Mouse (Mus musculus): Measurements from ENCODE around the gene Zzef1. TPM values are rescaled to one million over a fixed set of nuclear protein-coding genes. Genes with fewer than 3 reads are reported as not detected.

The Zzef1 gene
- polyA plus RNA-seq, 1 experiment: 10.7 TPM

DNA sequence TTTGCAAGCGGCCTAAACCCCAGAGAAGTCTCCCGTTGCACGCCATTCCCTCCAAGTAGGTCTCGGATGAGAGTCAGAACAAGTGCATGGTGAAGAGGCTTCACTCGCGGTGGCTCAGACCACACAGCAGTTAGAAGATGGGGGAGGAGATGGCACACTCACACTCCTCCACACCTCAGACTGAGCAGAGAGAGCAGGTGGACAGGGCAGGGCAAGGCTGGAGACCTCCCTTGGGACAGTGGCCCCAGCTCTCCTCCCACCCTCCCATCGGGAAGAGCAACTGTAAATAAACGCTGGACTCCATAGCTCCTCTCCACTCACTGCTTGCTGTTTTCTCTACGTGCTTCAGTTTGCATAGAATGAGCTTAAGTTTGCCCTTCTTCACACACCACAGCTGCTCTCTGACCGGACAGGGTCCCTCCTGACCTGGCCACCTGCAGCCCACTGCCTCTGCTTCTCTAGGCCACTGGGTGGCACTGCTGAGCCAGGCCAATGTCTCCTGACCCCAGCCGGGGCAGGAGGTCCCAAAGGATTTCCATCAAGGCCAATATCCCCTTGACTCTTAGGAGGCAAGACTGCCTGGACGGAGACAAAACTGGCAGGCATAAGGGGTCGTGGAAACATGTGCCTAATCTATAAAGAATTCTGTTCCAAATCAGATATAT lies 130.3 kb downstream of the Zzef1 start:
- TF ChIP-seq USF1 (IDR thresholded peaks at IDR 0.05; ENCODE audit: low read depth) (no peak), MAX (IDR thresholded peaks at IDR 0.05) (no peak), CTCF (IDR thresholded peaks at IDR 0.05; ENCODE audit: control insufficient read depth, insufficient read depth, insufficient read length) (peak; percentile 92)
- H3K79me3 ChIP-seq (ENCODE audit: low read depth): no peaks in the 10 kb centered on the region
- H3K36me3 ChIP-seq (ENCODE audit: control insufficient read depth, insufficient read depth): peaks cover 50% of the 10 kb centered on the region
- no peak overlapping the region for H3ac ChIP-seq (ENCODE audit: control insufficient read depth, insufficient read length, low read depth)
- no peak overlapping the region for H3K4me3 ChIP-seq (ENCODE audit: insufficient read depth, poor library complexity, severe bottlenecking)
- H3K79me2 ChIP-seq (ENCODE audit: control insufficient read depth, insufficient read depth): no peaks in the 10 kb centered on the region
- H3K27me3 ChIP-seq (ENCODE audit: control insufficient read depth, insufficient read depth, insufficient read length): no peaks in the 10 kb centered on the region

DNA sequence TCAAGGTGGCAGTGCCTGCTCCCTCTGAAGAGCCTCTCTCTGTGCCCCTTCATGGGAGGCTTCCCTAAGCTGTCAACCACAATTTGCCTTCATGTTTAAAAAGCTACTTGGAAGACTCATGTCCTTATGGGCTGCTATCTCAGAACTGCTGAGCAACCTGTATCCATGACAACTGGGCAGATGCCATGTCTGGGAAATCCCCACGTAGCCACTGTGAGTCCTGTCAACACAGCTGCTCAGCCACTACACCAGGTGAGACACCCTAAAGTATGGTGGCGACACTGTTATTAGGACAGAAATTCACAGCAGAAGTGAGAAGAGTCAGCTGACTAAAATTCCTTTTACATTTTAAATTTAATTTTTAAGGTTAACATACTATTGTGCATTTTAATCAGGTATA lies 132.5 kb downstream of the Zzef1 start:
- Histone ChIP-seq H3K4me3 (ENCODE audit: insufficient read depth, poor library complexity, severe bottlenecking) (no peak overlapping the region), H3K79me3 (ENCODE audit: low read depth) (no peaks in the 10 kb centered on the region), H3ac (ENCODE audit: control insufficient read depth, insufficient read length, low read depth) (no peak overlapping the region), H3K79me2 (ENCODE audit: control insufficient read depth, insufficient read depth) (no peaks in the 10 kb centered on the region), H3K36me3 (ENCODE audit: control insufficient read depth, insufficient read depth) (peaks cover 33% of the 10 kb centered on the region), H3K27me3 (ENCODE audit: control insufficient read depth, insufficient read depth, insufficient read length) (no peaks in the 10 kb centered on the region)
- TF ChIP-seq FOSL1 (IDR thresholded peaks at IDR 0.05; ENCODE audit: insufficient read depth, low read length, poor library complexity, severe bottlenecking) (no peak), MAX (IDR thresholded peaks at IDR 0.05) (no peak), CTCF (IDR thresholded peaks at IDR 0.05; ENCODE audit: control insufficient read depth, insufficient read depth, insufficient read length) (no peak), USF1 (IDR thresholded peaks at IDR 0.05; ENCODE audit: low read depth) (no peak), CEBPB (IDR thresholded peaks at IDR 0.05; ENCODE audit: low read depth) (no peak), MYOD1 (IDR thresholded peaks at IDR 0.05; ENCODE audit: control insufficient read depth, insufficient read length, low read depth) (no peak), MYOG (IDR thresholded peaks at IDR 0.05; ENCODE audit: control insufficient read depth, extremely low read depth, insufficient read length) (no peak)

DNA sequence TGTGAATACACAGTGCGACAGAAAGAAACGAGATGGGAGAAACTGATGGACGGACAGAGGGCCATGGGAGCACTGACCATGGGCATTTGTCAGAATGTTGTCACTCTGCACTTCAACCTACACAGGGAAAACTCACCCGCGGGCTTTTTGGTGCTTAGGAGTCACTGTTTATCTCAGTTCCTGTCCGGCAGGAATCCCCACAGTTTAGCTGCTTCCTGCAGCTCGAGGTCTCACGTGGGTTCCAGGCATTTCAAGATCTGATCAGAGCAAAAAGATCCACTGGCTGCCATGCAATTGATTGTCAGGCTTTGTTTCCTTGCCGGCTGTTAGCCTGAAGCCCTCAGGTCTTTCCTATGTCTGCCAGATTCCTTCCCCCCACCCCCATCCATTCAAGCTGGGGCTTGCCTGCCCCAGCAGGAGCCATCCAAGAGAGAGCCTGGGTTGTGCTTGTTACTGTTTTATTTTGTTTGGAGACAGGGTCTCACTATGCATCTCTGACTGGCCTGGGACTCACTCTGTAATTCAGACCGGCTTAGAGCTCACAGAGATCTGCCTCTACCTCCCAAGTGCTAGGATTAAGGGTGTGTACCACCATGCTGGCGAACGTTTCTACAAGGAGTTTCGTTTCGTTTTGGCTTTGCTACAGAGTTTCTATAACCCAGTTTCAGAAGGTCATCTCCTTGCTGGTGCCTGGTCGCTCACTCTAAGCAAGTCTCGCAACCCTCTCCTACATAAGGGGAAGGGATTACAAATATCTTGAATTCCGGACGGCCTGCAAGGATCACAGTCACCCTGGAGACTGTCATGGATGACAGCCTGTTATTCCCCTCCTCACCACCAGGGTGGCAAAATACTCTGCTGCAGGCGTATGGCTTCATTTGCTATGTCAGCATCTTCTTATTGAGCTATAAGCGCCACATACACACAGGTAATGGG lies 144.4 kb downstream of the Zzef1 start:
- no peak for TF ChIP-seq CEBPB (IDR thresholded peaks at IDR 0.05; ENCODE audit: low read depth)
- TF ChIP-seq CTCF (IDR thresholded peaks at IDR 0.05; ENCODE audit: control insufficient read depth, insufficient read depth, insufficient read length): no peak
- TF ChIP-seq MYOD1 (IDR thresholded peaks at IDR 0.05; ENCODE audit: control insufficient read depth, insufficient read length, low read depth): no peak
- TF ChIP-seq MAX (IDR thresholded peaks at IDR 0.05): no peak
- TF ChIP-seq FOSL1 (IDR thresholded peaks at IDR 0.05; ENCODE audit: insufficient read depth, low read length, poor library complexity, severe bottlenecking): no peak
- no peak for TF ChIP-seq USF1 (IDR thresholded peaks at IDR 0.05; ENCODE audit: low read depth)
- no peak for TF ChIP-seq MYOG (IDR thresholded peaks at IDR 0.05; ENCODE audit: control insufficient read depth, extremely low read depth, insufficient read length)
- Histone ChIP-seq H3K79me2 (ENCODE audit: control insufficient read depth, insufficient read depth) (no peaks in the 10 kb centered on the region), H3K4me3 (ENCODE audit: insufficient read depth, poor library complexity, severe bottlenecking) (no peak overlapping the region), H3K79me3 (ENCODE audit: low read depth) (no peaks in the 10 kb centered on the region), H3K27me3 (ENCODE audit: control insufficient read depth, insufficient read depth, insufficient read length) (no peaks in the 10 kb centered on the region), H3K36me3 (ENCODE audit: control insufficient read depth, insufficient read depth) (no peaks in the 10 kb centered on the region), H3ac (ENCODE audit: control insufficient read depth, insufficient read length, low read depth) (no peak overlapping the region)

DNA sequence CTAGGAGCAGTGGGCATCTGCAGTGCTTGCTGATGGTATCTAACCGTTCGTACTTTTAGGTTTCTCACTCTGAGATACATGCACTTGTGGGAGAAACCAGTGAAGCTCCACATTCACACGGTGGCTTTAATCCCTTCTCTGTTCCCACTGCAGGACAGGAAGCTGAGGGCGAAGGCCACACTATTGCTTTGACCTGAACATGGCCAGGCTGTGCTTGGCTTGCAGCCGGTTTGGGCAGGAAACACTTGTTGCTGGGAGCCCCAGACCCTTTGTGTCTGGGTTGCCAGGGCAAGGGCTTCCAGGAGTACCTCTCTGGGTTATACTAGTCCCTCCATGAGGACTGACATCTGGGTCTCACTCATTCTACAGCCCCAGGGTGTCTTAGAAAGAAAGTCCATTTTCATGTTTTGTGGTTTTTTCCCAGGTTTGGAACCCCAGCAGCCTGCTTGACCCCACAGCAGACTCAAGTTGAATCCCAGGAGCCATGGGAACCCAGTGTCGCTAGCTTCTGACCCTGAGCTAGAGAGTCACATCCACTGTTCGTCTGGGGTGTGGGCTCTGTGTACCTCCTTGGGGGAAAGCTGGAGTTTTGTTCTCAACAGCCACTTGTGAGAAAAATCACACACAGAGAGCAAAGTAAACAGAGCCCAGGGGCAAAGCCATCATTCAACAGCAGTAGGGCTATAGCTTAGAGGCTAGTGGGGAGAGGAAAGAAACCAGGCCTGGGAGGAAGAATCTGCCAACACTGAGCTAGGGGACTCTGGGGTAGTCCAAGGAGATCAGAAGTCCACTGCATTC lies 149.2 kb downstream of the Zzef1 start:
- Histone ChIP-seq H3ac (ENCODE audit: control insufficient read depth, insufficient read length, low read depth) (no peak overlapping the region), H3K27me3 (ENCODE audit: control insufficient read depth, insufficient read depth, insufficient read length) (no peaks in the 10 kb centered on the region), H3K79me3 (ENCODE audit: low read depth) (no peaks in the 10 kb centered on the region), H3K36me3 (ENCODE audit: control insufficient read depth, insufficient read depth) (no peaks in the 10 kb centered on the region), H3K79me2 (ENCODE audit: control insufficient read depth, insufficient read depth) (no peaks in the 10 kb centered on the region), H3K4me3 (ENCODE audit: insufficient read depth, poor library complexity, severe bottlenecking) (no peak overlapping the region)
- TF ChIP-seq MYOG (IDR thresholded peaks at IDR 0.05; ENCODE audit: control insufficient read depth, extremely low read depth, insufficient read length) (no peak), CTCF (IDR thresholded peaks at IDR 0.05; ENCODE audit: control insufficient read depth, insufficient read depth, insufficient read length) (no peak), MYOD1 (IDR thresholded peaks at IDR 0.05; ENCODE audit: control insufficient read depth, insufficient read length, low read depth) (no peak), USF1 (IDR thresholded peaks at IDR 0.05; ENCODE audit: low read depth) (no peak), MAX (IDR thresholded peaks at IDR 0.05) (no peak), CEBPB (IDR thresholded peaks at IDR 0.05; ENCODE audit: low read depth) (no peak), FOSL1 (IDR thresholded peaks at IDR 0.05; ENCODE audit: insufficient read depth, low read length, poor library complexity, severe bottlenecking) (no peak)

DNA sequence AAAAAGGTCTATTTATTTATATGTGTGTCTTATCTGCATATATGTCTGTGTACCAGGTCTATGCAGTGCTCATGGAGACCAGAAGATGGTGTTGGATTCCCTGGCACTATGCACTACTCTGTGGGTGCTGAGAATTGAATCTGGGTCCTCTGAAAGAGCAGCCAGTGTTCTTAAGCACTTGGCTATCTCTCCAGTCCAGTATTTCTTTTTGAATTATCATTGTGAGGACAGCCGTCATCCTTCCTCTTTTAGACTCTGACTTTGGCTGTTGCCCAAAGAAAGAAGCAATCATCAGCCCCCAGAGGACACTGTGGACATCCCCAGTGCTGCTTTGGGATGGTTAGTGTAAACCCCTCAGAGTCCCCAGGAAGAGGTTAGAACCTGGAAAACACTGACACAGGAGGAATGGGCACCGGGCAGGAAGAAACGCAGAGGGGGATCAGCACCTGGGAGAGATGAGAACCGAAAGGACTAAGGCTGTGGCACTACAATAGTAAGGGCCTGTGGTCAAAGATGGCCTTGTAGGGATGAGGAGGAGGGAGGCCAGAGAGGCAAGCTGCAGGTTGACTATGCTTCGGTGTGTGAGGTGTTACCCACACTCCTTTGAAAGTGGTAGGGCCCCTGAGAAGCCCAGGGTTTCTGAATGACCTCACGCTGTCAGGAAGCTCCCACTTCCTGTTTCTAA lies 150.0 kb downstream of the Zzef1 start:
- Histone ChIP-seq H3ac (ENCODE audit: control insufficient read depth, insufficient read length, low read depth) (no peak overlapping the region), H3K79me3 (ENCODE audit: low read depth) (no peaks in the 10 kb centered on the region), H3K4me3 (ENCODE audit: insufficient read depth, poor library complexity, severe bottlenecking) (no peak overlapping the region), H3K36me3 (ENCODE audit: control insufficient read depth, insufficient read depth) (no peaks in the 10 kb centered on the region), H3K79me2 (ENCODE audit: control insufficient read depth, insufficient read depth) (no peaks in the 10 kb centered on the region), H3K27me3 (ENCODE audit: control insufficient read depth, insufficient read depth, insufficient read length) (no peaks in the 10 kb centered on the region)
- TF ChIP-seq MYOG (IDR thresholded peaks at IDR 0.05; ENCODE audit: control insufficient read depth, extremely low read depth, insufficient read length) (no peak), USF1 (IDR thresholded peaks at IDR 0.05; ENCODE audit: low read depth) (no peak), CEBPB (IDR thresholded peaks at IDR 0.05; ENCODE audit: low read depth) (no peak), MAX (IDR thresholded peaks at IDR 0.05) (no peak), CTCF (IDR thresholded peaks at IDR 0.05; ENCODE audit: control insufficient read depth, insufficient read depth, insufficient read length) (no peak), MYOD1 (IDR thresholded peaks at IDR 0.05; ENCODE audit: control insufficient read depth, insufficient read length, low read depth) (no peak), FOSL1 (IDR thresholded peaks at IDR 0.05; ENCODE audit: insufficient read depth, low read length, poor library complexity, severe bottlenecking) (no peak)

All from C2C12 (cell line).